Mouse (Mus musculus) G1E (cell line): ENCODE measurements around the gene Nrg4. TPM values are rescaled to one million over a fixed set of nuclear protein-coding genes. Genes with fewer than 3 reads are reported as not detected.
"Not testable (repeated sequence)": the region's sequence is repeated elsewhere in the genome, so short reads cannot be mapped to it uniquely, and the experiment has no call there.

Source experiments
- ATAC-seq: 2 replicates; pipeline ENCODE4 v1.8.0; 2016; ENCODE audit warnings: mild to moderate bottlenecking; ENCODE audit not compliant: insufficient number of reproducible peaks, poor library complexity, low FRiP score, severe bottlenecking; ENCODE audit errors: extremely low read depth
- DNase-seq: peaks from one replicate; pipeline ENCODE4 v3.0.0; 2012; ENCODE audit warnings: low spot score
- H3K27me3 ChIP-seq: 2 replicates; pipeline ENCODE4 v1.6.1; 2012; ENCODE audit warnings: mild to moderate bottlenecking, low read length, inconsistent platforms; ENCODE audit not compliant: insufficient read depth
- H3K36me3 ChIP-seq: replicated peaks from 2 replicates; pipeline ENCODE3; 2012; ENCODE audit warnings: mild to moderate bottlenecking, inconsistent platforms
- H3K4me1 ChIP-seq: 2 replicates; pipeline ENCODE4 v1.6.1; 2012; ENCODE audit warnings: low read depth, low read length, inconsistent platforms, mixed read lengths; ENCODE audit not compliant: insufficient read depth
- H3K4me3 ChIP-seq: 2 replicates; pipeline ENCODE4 v1.5.1; 2012; ENCODE audit warnings: low read depth, mild to moderate bottlenecking, inconsistent platforms, low read length, moderate library complexity, mixed read lengths
- H3K9me3 ChIP-seq: replicated peaks from 2 replicates; pipeline ENCODE4 v1.6.1; 2012; ENCODE audit warnings: inconsistent platforms
- CTCF ChIP-seq: IDR thresholded peaks from 2 replicates; pipeline ENCODE4 v1.5.1; 2012; ENCODE audit warnings: low read depth, low read length, inconsistent platforms, mixed read lengths
- GATA1 ChIP-seq: IDR thresholded peaks from 2 replicates; pipeline ENCODE4 v1.6.1; 2012; ENCODE audit warnings: borderline replicate concordance, low read length, inconsistent platforms, mixed read lengths
- GATA2 ChIP-seq: IDR thresholded peaks from 2 replicates; pipeline ENCODE4 v1.6.1; 2012; ENCODE audit warnings: low read depth, low read length, inconsistent platforms, borderline replicate concordance
- POLR2AphosphoS5 ChIP-seq: IDR thresholded peaks from 2 replicates; pipeline ENCODE4 v1.6.1; 2012; ENCODE audit warnings: low read depth, low read length, inconsistent platforms; ENCODE audit not compliant: insufficient replicate concordance
- TAL1 ChIP-seq: conservative IDR thresholded peaks from 2 replicates; pipeline ENCODE4 v1.6.1; 2012; ENCODE audit warnings: low read depth, low read length, inconsistent platforms, mixed read lengths
- polyA plus RNA-seq: library from polyadenylated mRNA; stranded (reverse); fragments of >175 nt; gene quantifications from 2 replicates; pipeline ENCODE4 v1.2.3, GENCODE M21; 2012
- total RNA-seq, 2 experiments: library from RNA; stranded (forward) in 1 of 2; stranded (reverse) in 1 of 2; fragments of 200-1000 nt in 1 of 2; fragments of >200 nt in 1 of 2; fragmentation: Nextera tagmentation in 1 of 2; gene quantifications; 2 replicates each; pipeline ENCODE4 v1.2.3; 2014 to 2017

The Nrg4 gene
- total and polyA plus RNA-seq, 3 experiments: 0.22 TPM; not detected in 2

- no peak for TF ChIP-seq GATA1
- TF ChIP-seq POLR2AphosphoS5: no peak
- no peak for TF ChIP-seq CTCF
- no peak for TF ChIP-seq GATA2
- no peak for TF ChIP-seq TAL1
- Histone ChIP-seq H3K27me3 (peaks cover 15% of the 10 kb centered on the region), H3K36me3 (no peaks in the 10 kb centered on the region), H3K4me1 (no peaks in the 10 kb centered on the region), H3K9me3 (no peaks in the 10 kb centered on the region), H3K4me3 (no peak overlapping the region)
- no peak for DNase-seq
- no peak for ATAC-seq
Measured at GRCm38 (mm10) chr9:55264356-55265302, 62.0 kb downstream of the Nrg4 start.

DNA sequence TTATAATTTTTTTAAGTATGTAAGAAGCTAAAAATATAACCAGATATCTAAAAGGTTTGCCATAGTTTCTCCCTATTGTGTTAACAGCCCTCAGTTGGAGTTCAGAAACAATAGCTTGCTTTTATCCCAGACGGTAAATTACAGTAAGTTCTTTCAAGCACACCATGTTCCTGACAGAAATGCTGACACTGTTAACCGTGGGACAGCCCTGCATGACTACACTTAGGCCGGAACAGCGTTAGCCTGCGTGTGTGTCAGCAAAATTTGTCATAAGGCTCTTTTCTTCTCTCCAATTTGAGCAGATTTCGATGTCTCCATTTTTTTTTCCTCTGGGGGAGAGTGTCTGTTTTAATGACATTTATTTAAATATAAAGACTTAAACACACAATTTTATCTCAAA, 66.9 kb downstream of the Nrg4 start:
- no peak for TF ChIP-seq CTCF
- no peak for TF ChIP-seq TAL1
- TF ChIP-seq POLR2AphosphoS5: no peak
- no peak for TF ChIP-seq GATA2
- no peak for TF ChIP-seq GATA1
- DNase-seq (no peak), ATAC-seq (no peak)
- Histone ChIP-seq H3K9me3 (no peaks in the 10 kb centered on the region), H3K27me3 (peaks cover 7% of the 10 kb centered on the region), H3K36me3 (no peaks in the 10 kb centered on the region), H3K4me3 (no peak overlapping the region), H3K4me1 (peaks cover 4% of the 10 kb centered on the region; the same call in 1 of the 2 replicates)

GRCm38 (mm10) chr9:55257105-55257504, 69.5 kb downstream of the Nrg4 start:
- Histone ChIP-seq H3K27me3 (no peaks in the 10 kb centered on the region), H3K4me3 (no peak overlapping the region), H3K9me3 (no peaks in the 10 kb centered on the region), H3K36me3 (no peaks in the 10 kb centered on the region), H3K4me1 (peaks cover 4% of the 10 kb centered on the region; the same call in 1 of the 2 replicates)
- TF ChIP-seq TAL1 (no peak), GATA1 (no peak), GATA2 (no peak), POLR2AphosphoS5 (no peak), CTCF (no peak)
- DNase-seq: no peak
- ATAC-seq: no peak

DNA sequence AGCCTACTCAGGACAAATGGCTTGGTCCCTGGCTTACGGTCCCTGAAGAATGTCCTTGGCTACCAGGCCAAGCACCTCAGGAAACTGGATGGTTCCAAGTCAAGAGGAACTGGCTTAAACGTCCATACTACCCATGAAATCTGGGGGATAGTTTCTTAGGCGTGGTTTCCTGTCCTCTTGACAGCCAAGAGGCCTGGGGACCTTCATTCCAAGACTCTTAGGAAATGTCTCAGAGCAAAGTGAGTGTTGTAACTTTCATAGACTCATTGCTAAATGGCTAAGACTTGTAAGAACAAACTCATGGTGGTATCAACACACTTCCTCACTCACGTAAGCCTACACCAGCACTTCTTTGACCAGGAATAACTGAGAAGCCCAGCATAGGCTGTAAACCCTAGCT, 71.0 kb downstream of the Nrg4 start:
- peaks cover 4% of the 10 kb centered on the region for H3K27me3 ChIP-seq
- H3K4me1 ChIP-seq: peaks cover 4% of the 10 kb centered on the region; the same call in 1 of the 2 replicates
- no peak for DNase-seq
- H3K9me3 ChIP-seq: no peaks in the 10 kb centered on the region
- H3K36me3 ChIP-seq: no peaks in the 10 kb centered on the region
- H3K4me3 ChIP-seq: no peak overlapping the region
- TF ChIP-seq TAL1 (no peak), CTCF (no peak), GATA2 (no peak), POLR2AphosphoS5 (no peak), GATA1 (no peak)
- ATAC-seq: no peak

GRCm38 (mm10) chr9:55255056-55255455, 71.6 kb downstream of the Nrg4 start:
- Histone ChIP-seq H3K9me3 (no peaks in the 10 kb centered on the region), H3K4me1 (peaks cover 4% of the 10 kb centered on the region; the same call in 1 of the 2 replicates), H3K36me3 (no peaks in the 10 kb centered on the region), H3K27me3 (peaks cover 8% of the 10 kb centered on the region), H3K4me3 (no peak overlapping the region)
- no peak for ATAC-seq
- TF ChIP-seq TAL1: no peak
- TF ChIP-seq CTCF: no peak
- DNase-seq: no peak

- H3K4me1 ChIP-seq: peaks cover 4% of the 10 kb centered on the region; the same call in 1 of the 2 replicates
- H3K4me3 ChIP-seq: no peak overlapping the region
- no peaks in the 10 kb centered on the region for H3K36me3 ChIP-seq
- H3K9me3 ChIP-seq: no peaks in the 10 kb centered on the region
- DNase-seq: no peak
- peaks cover 8% of the 10 kb centered on the region for H3K27me3 ChIP-seq
- TF ChIP-seq TAL1 (no peak), GATA1 (no peak), POLR2AphosphoS5 (no peak), GATA2 (no peak), CTCF (no peak)
- ATAC-seq: no peak
Measured at GRCm38 (mm10) chr9:55253849-55254248, 72.8 kb downstream of the Nrg4 start.

GRCm38 (mm10) chr9:55252097-55252496, 74.5 kb downstream of the Nrg4 start:
- H3K36me3 ChIP-seq, H3K4me1 ChIP-seq, H3K27me3 ChIP-seq, DNase-seq, H3K9me3 ChIP-seq, ATAC-seq, H3K4me3 ChIP-seq: not testable (repeated sequence)
